Mouse (Mus musculus): ENCODE results near the gene Cilp2. TPM values are rescaled to one million over a fixed set of nuclear protein-coding genes. Genes with fewer than 3 reads are reported as not detected.

Gene Cilp2
- total RNA-seq (2014; fragmentation: Nextera tagmentation) (not detected in 2 replicates), total RNA-seq (2017) (not detected in 2 replicates)

- ATAC-seq (replicated peaks; ENCODE audit: poor library complexity, severe bottlenecking) = peak; percentile 34
These were observed at the start of gene Cilp2 for GRCm38 (mm10) chr8:69887289-69888243. Gene Cilp2, minus strand, starts transcription at chr8:69887687.

- no peak for ATAC-seq (replicated peaks; ENCODE audit: poor library complexity, severe bottlenecking)
These were observed 48.7 kb upstream of the Cilp2 start for GRCm38 (mm10) chr8:69936050-69936794.

- ATAC-seq (replicated peaks; ENCODE audit: poor library complexity, severe bottlenecking) = no peak
These were observed 47.9 kb upstream of the Cilp2 start for GRCm38 (mm10) chr8:69935431-69935830.

- ATAC-seq (replicated peaks; ENCODE audit: poor library complexity, severe bottlenecking) = no peak
These were observed 47.1 kb upstream of the Cilp2 start for GRCm38 (mm10) chr8:69934582-69934981.

- ATAC-seq (replicated peaks; ENCODE audit: poor library complexity, severe bottlenecking) = no peak
These were observed 46.3 kb upstream of the Cilp2 start for GRCm38 (mm10) chr8:69933811-69934210.

GRCm38 (mm10) chr8:69926901-69927300, 39.4 kb upstream of the Cilp2 start:
- ATAC-seq (replicated peaks; ENCODE audit: poor library complexity, severe bottlenecking) = no peak

- no peak for ATAC-seq (replicated peaks; ENCODE audit: poor library complexity, severe bottlenecking)
These were observed 36.5 kb upstream of the Cilp2 start for GRCm38 (mm10) chr8:69923986-69924385.

- ATAC-seq (replicated peaks; ENCODE audit: poor library complexity, severe bottlenecking) = no peak
These were observed 33.7 kb upstream of the Cilp2 start for GRCm38 (mm10) chr8:69921141-69921540.

GRCm38 (mm10) chr8:69919876-69920662, 32.6 kb upstream of the Cilp2 start:
- peak; percentile 57 for ATAC-seq (replicated peaks; ENCODE audit: poor library complexity, severe bottlenecking)

- ATAC-seq (replicated peaks; ENCODE audit: poor library complexity, severe bottlenecking) = peak; percentile 80
These were observed 31.5 kb upstream of the Cilp2 start for GRCm38 (mm10) chr8:69919010-69919409.

GRCm38 (mm10) chr8:69918506-69918905, 31.0 kb upstream of the Cilp2 start:
- no peak for ATAC-seq (replicated peaks; ENCODE audit: poor library complexity, severe bottlenecking)

GRCm38 (mm10) chr8:69915748-69916147, 28.3 kb upstream of the Cilp2 start:
- no peak for ATAC-seq (replicated peaks; ENCODE audit: poor library complexity, severe bottlenecking)

- no peak for ATAC-seq (replicated peaks; ENCODE audit: poor library complexity, severe bottlenecking)
These were observed 27.0 kb upstream of the Cilp2 start for GRCm38 (mm10) chr8:69914526-69914925.

- ATAC-seq (replicated peaks; ENCODE audit: poor library complexity, severe bottlenecking) = no peak
These were observed 25.1 kb upstream of the Cilp2 start for GRCm38 (mm10) chr8:69912478-69913074.

GRCm38 (mm10) chr8:69911917-69912316, 24.4 kb upstream of the Cilp2 start:
- no peak for ATAC-seq (replicated peaks; ENCODE audit: poor library complexity, severe bottlenecking)

- no peak for ATAC-seq (replicated peaks; ENCODE audit: poor library complexity, severe bottlenecking)
These were observed 19.6 kb upstream of the Cilp2 start for GRCm38 (mm10) chr8:69907106-69907505.

GRCm38 (mm10) chr8:69906260-69906659, 18.8 kb upstream of the Cilp2 start:
- no peak for ATAC-seq (replicated peaks; ENCODE audit: poor library complexity, severe bottlenecking)

- ATAC-seq (replicated peaks; ENCODE audit: poor library complexity, severe bottlenecking) = no peak
These were observed 16.6 kb upstream of the Cilp2 start for GRCm38 (mm10) chr8:69904096-69904495.

GRCm38 (mm10) chr8:69903063-69903542, 15.6 kb upstream of the Cilp2 start:
- ATAC-seq (replicated peaks; ENCODE audit: poor library complexity, severe bottlenecking) = peak; percentile 59

Measured in granulocyte monocyte progenitor cell, adult 5-6 weeks (primary cell).